Mouse (Mus musculus) cerebellum, postnatal 14 days (tissue): ENCODE results near the gene Gm5938.

Source experiments
- DNase-seq, 2 experiments: peaks; one replicate each; pipeline ENCODE4 v3.0.0; 2021; ENCODE audit warnings: mixed read lengths in 2 of 2

Gene Gm5938

GRCm38 (mm10) chrX:78125167-78125566 is at the start of gene Gm5938:
Gene Gm5938, plus strand, starts transcription at chrX:78125467.
- no peak for DNase-seq

GRCm38 (mm10) chrX:78091274-78091673 is 34.0 kb upstream of the Gm5938 start, which contains the start of gene Obp1a:
Gene Obp1a, minus strand, starts transcription at chrX:78091374.
- DNase-seq = no peak
